Mouse (Mus musculus): ENCODE results near the gene Gm9999. TPM values are rescaled to one million over a fixed set of nuclear protein-coding genes. Genes with fewer than 3 reads are reported as not detected.
"Not testable (repeated sequence)": the region's sequence is repeated elsewhere in the genome, so short reads cannot be mapped to it uniquely, and the experiment has no call there.

Gm9999 gene
- polyA plus RNA-seq, 1 experiment from 2014 or later, result not detected

- H3K36me3 ChIP-seq, result no peaks in the 10 kb centered on the region
- no peak overlapping the region for H3K9ac ChIP-seq (replicated peaks)
- H3K9me3 ChIP-seq (replicated peaks), result no peaks in the 10 kb centered on the region
- H3K4me2 ChIP-seq, result no peak overlapping the region
- 80% methylated on average over 3 of the region's 3 CpGs for WGBS
- H3K4me3 ChIP-seq (replicated peaks), result no peak overlapping the region
- H3K27me3 ChIP-seq (replicated peaks), result no peaks in the 10 kb centered on the region
- H3K27ac ChIP-seq (replicated peaks), result no peak overlapping the region
- peaks cover 8% of the 10 kb centered on the region for H3K4me1 ChIP-seq
- ATAC-seq (ENCODE audit: low FRiP score), result no peak
Observed at GRCm38 (mm10) chr7:47016602-47017001, 33.2 kb downstream of the Gm9999 start.

- no peak for ATAC-seq (ENCODE audit: low FRiP score)
- WGBS, result 73% methylated on average over 7 of the region's 7 CpGs
Observed at GRCm38 (mm10) chr7:47017146-47017545, 33.8 kb downstream of the Gm9999 start.

GRCm38 (mm10) chr7:47019641-47020040, 36.3 kb downstream of the Gm9999 start:
- ATAC-seq (ENCODE audit: low FRiP score), result no peak
- Histone ChIP-seq H3K9ac (replicated peaks) (no peak overlapping the region), H3K4me3 (replicated peaks) (no peak overlapping the region), H3K27me3 (replicated peaks) (no peaks in the 10 kb centered on the region), H3K36me3 (no peaks in the 10 kb centered on the region), H3K4me1 (peaks cover 8% of the 10 kb centered on the region), H3K4me2 (no peak overlapping the region), H3K9me3 (replicated peaks) (no peaks in the 10 kb centered on the region), H3K27ac (replicated peaks) (no peak overlapping the region)
- WGBS, result 72% methylated on average over 5 of the region's 5 CpGs

More at GRCm38 (mm10) chr7:47017146-47017545, 33.8 kb downstream of the Gm9999 start:
- Histone ChIP-seq H3K9me3 (replicated peaks) (no peaks in the 10 kb centered on the region), H3K9ac (replicated peaks) (no peak overlapping the region), H3K36me3 (no peaks in the 10 kb centered on the region), H3K4me1 (peaks cover 8% of the 10 kb centered on the region), H3K27ac (replicated peaks) (no peak overlapping the region), H3K4me3 (replicated peaks) (no peak overlapping the region), H3K27me3 (replicated peaks) (no peaks in the 10 kb centered on the region), H3K4me2 (no peak overlapping the region)

GRCm38 (mm10) chr7:47020956-47021355, 37.6 kb downstream of the Gm9999 start:
- WGBS, result 17% methylated on average over 8 of the region's 8 CpGs

GRCm38 (mm10) chr7:47022482-47022881, 39.1 kb downstream of the Gm9999 start:
- 66% methylated on average over 8 of the region's 8 CpGs for WGBS
- no peak overlapping the region for H3K4me3 ChIP-seq (replicated peaks)

More at GRCm38 (mm10) chr7:47020956-47021355, 37.6 kb downstream of the Gm9999 start:
- Histone ChIP-seq H3K27me3 (replicated peaks) (no peaks in the 10 kb centered on the region), H3K27ac (replicated peaks) (no peak overlapping the region), H3K36me3 (no peaks in the 10 kb centered on the region), H3K9ac (replicated peaks) (no peak overlapping the region), H3K4me1 (no peaks in the 10 kb centered on the region), H3K4me2 (no peak overlapping the region), H3K4me3 (replicated peaks) (no peak overlapping the region), H3K9me3 (replicated peaks) (no peaks in the 10 kb centered on the region)
- ATAC-seq (ENCODE audit: low FRiP score), result no peak

GRCm38 (mm10) chr7:47023530-47023929, 40.1 kb downstream of the Gm9999 start:
- no peak overlapping the region for H3K4me3 ChIP-seq (replicated peaks)
- H3K27me3 ChIP-seq (replicated peaks), result no peaks in the 10 kb centered on the region
- H3K4me2 ChIP-seq, result no peak overlapping the region
- H3K27ac ChIP-seq (replicated peaks), result no peak overlapping the region
- H3K4me1 ChIP-seq, result no peaks in the 10 kb centered on the region
- H3K9ac ChIP-seq (replicated peaks), result no peak overlapping the region
- H3K36me3 ChIP-seq, result no peaks in the 10 kb centered on the region
- peak; percentile 55; the same call in 1 of the 2 replicates for ATAC-seq (ENCODE audit: low FRiP score)
- 22% methylated on average over 6 of the region's 6 CpGs for WGBS
- no peaks in the 10 kb centered on the region for H3K9me3 ChIP-seq (replicated peaks)

More at GRCm38 (mm10) chr7:47022482-47022881, 39.1 kb downstream of the Gm9999 start:
- no peaks in the 10 kb centered on the region for H3K9me3 ChIP-seq (replicated peaks)
- H3K36me3 ChIP-seq, result no peaks in the 10 kb centered on the region
- H3K27me3 ChIP-seq (replicated peaks), result no peaks in the 10 kb centered on the region
- no peak for ATAC-seq (ENCODE audit: low FRiP score)
- H3K27ac ChIP-seq (replicated peaks), result no peak overlapping the region
- H3K4me1 ChIP-seq, result no peaks in the 10 kb centered on the region
- no peak overlapping the region for H3K4me2 ChIP-seq
- H3K9ac ChIP-seq (replicated peaks), result no peak overlapping the region

- Histone ChIP-seq H3K36me3 (no peaks in the 10 kb centered on the region), H3K4me1 (no peaks in the 10 kb centered on the region), H3K9ac (replicated peaks) (no peak overlapping the region), H3K27me3 (replicated peaks) (no peaks in the 10 kb centered on the region), H3K4me3 (replicated peaks) (no peak overlapping the region), H3K27ac (replicated peaks) (no peak overlapping the region), H3K9me3 (replicated peaks) (no peaks in the 10 kb centered on the region), H3K4me2 (no peak overlapping the region)
- 89% methylated on average over 7 of the region's 7 CpGs for WGBS
- no peak for ATAC-seq (ENCODE audit: low FRiP score)
Observed at GRCm38 (mm10) chr7:47024454-47024853, 41.1 kb downstream of the Gm9999 start.

- Histone ChIP-seq H3K27ac (replicated peaks) (no peak overlapping the region), H3K4me2 (no peak overlapping the region), H3K36me3 (no peaks in the 10 kb centered on the region), H3K27me3 (replicated peaks) (no peaks in the 10 kb centered on the region), H3K4me3 (replicated peaks) (no peak overlapping the region), H3K9ac (replicated peaks) (no peak overlapping the region), H3K9me3 (replicated peaks) (no peaks in the 10 kb centered on the region), H3K4me1 (no peaks in the 10 kb centered on the region)
- ATAC-seq (ENCODE audit: low FRiP score), result no peak
- WGBS, result 69% methylated on average over 9 of the region's 9 CpGs
Observed at GRCm38 (mm10) chr7:47025429-47025828, 42.0 kb downstream of the Gm9999 start.

- not testable (repeated sequence) for H3K9ac ChIP-seq (replicated peaks); H3K4me1 ChIP-seq; ATAC-seq (ENCODE audit: low FRiP score)
Observed at GRCm38 (mm10) chr7:47026899-47027298, 43.5 kb downstream of the Gm9999 start.

GRCm38 (mm10) chr7:47027520-47027919, 44.1 kb downstream of the Gm9999 start:
- Histone ChIP-seq H3K9me3 (replicated peaks) (no peaks in the 10 kb centered on the region), H3K4me1 (no peaks in the 10 kb centered on the region), H3K27ac (replicated peaks) (no peak overlapping the region), H3K4me2 (no peak overlapping the region), H3K36me3 (no peaks in the 10 kb centered on the region), H3K4me3 (replicated peaks) (no peak overlapping the region), H3K9ac (replicated peaks) (no peak overlapping the region), H3K27me3 (replicated peaks) (no peaks in the 10 kb centered on the region)
- ATAC-seq (ENCODE audit: low FRiP score), result no peak
- WGBS, result 90% methylated on average over 1 of the region's 1 CpGs

More at GRCm38 (mm10) chr7:47026899-47027298, 43.5 kb downstream of the Gm9999 start:
- not testable (repeated sequence) for H3K27me3 ChIP-seq (replicated peaks); H3K9me3 ChIP-seq (replicated peaks); H3K27ac ChIP-seq (replicated peaks); H3K36me3 ChIP-seq; H3K4me2 ChIP-seq; H3K4me3 ChIP-seq (replicated peaks)
- WGBS, result 89% methylated on average over 3 of the region's 3 CpGs

GRCm38 (mm10) chr7:47030517-47031193, 47.3 kb downstream of the Gm9999 start:
- no peak for ATAC-seq (ENCODE audit: low FRiP score)
- H3K27ac ChIP-seq (replicated peaks), result no peak overlapping the region
- no peak overlapping the region for H3K4me2 ChIP-seq
- no peak overlapping the region for H3K4me3 ChIP-seq (replicated peaks)
- H3K9me3 ChIP-seq (replicated peaks), result no peaks in the 10 kb centered on the region
- no peak overlapping the region for H3K9ac ChIP-seq (replicated peaks)
- no peaks in the 10 kb centered on the region for H3K27me3 ChIP-seq (replicated peaks)
- H3K4me1 ChIP-seq, result no peaks in the 10 kb centered on the region
- 79% methylated on average over 9 of the region's 9 CpGs for WGBS
- H3K36me3 ChIP-seq, result no peaks in the 10 kb centered on the region

- H3K4me2 ChIP-seq, result no peak overlapping the region
- no peaks in the 10 kb centered on the region for H3K36me3 ChIP-seq
- H3K4me1 ChIP-seq, result no peaks in the 10 kb centered on the region
- H3K9ac ChIP-seq (replicated peaks), result no peak overlapping the region
- 89% methylated on average over 4 of the region's 4 CpGs for WGBS
- H3K9me3 ChIP-seq (replicated peaks), result no peaks in the 10 kb centered on the region
- no peak overlapping the region for H3K27ac ChIP-seq (replicated peaks)
- H3K27me3 ChIP-seq (replicated peaks), result no peaks in the 10 kb centered on the region
- H3K4me3 ChIP-seq (replicated peaks), result no peak overlapping the region
- ATAC-seq (ENCODE audit: low FRiP score), result no peak
Observed at GRCm38 (mm10) chr7:47031371-47031770, 48.0 kb downstream of the Gm9999 start.
